ENCODE assay signal across 8 mouse cellular contexts in genomic region chr12:85705002-85705830, GRCm38 (mm10). TPM values are rescaled to one million over a fixed set of nuclear protein-coding genes. Genes with fewer than 3 reads are reported as not detected.
A peak's percentile ranks its signal among the peaks of the same experiment; 100 is the strongest.
DNase-seq lines count a peak whose midpoint lies in the region; ATAC-seq and TF ChIP-seq lines count a peak whose summit lies in the region.

No protein-coding gene starts in this region.

- peak; percentile 67 for ATAC-seq in inflammation-experienced regulatory T-cells, adult 6 months
- ATAC-seq in megakaryocyte, adult 5-6 weeks (ENCODE audit: poor library complexity, severe bottlenecking) = peak; percentile 93

- DNase-seq in R1 (ENCODE audit: low read depth, low spot score) = peak; percentile 66
- peak; percentile 84 for DNase-seq in gastrocnemius, postnatal 14 days
- peak; percentile 16 to 46 for DNase-seq in left cerebral cortex, adult 9 months (ENCODE audit: low spot score in 2 of 2)
- peak; percentile 37 to 38 for DNase-seq in right cerebral cortex, adult 2 months (ENCODE audit: low spot score in 2 of 2)
- DNase-seq in urinary bladder, postnatal 14 days (ENCODE audit: low spot score) = peak; percentile 83

- H3K27ac ChIP-seq in cortical plate, adult 2 months (ENCODE audit: insufficient read depth, low read length) = no peak overlapping the region

- TF ChIP-seq POLR2A in cortical plate, adult 2 months (IDR thresholded peaks at IDR 0.05; ENCODE audit: extremely low read depth, insufficient read depth, low read length) = peak; percentile 22; the same call in 1 of the 2 replicates

- intact Hi-C loops in gastrocnemius, postnatal 14 days (cut with DNase I; ENCODE audit: low total_unique reads) = no loop called here

- peak overlapping the region; percentile 18 for H3K4me3 ChIP-seq in cortical plate, adult 2 months (ENCODE audit: insufficient read depth, low read length)

- TF ChIP-seq CTCF in cortical plate, adult 2 months (IDR thresholded peaks at IDR 0.05; ENCODE audit: extremely low read depth, insufficient read depth, low read length) = no peak

- H3K4me1 ChIP-seq in cortical plate, adult 2 months (ENCODE audit: control insufficient read depth, insufficient read depth, low read length) = no peaks in the 10 kb centered on the region

RNA-seq across cellular contexts. Expression of gene Batf, which starts 18.7 kb away (rescaled TPM):
- 0.89 and 0.94 TPM in 2 replicates for polyA plus RNA-seq in cortical plate, adult 2 months (2012; rRNA removed)
- under 1 TPM; 0.29 to 0.40 TPM for total RNA-seq in gastrocnemius, postnatal 14 days (2021)
- polyA plus RNA-seq in inflammation-experienced regulatory T-cells, adult 6 months (2017; shearing (Covaris generic)) = 100 to 1,000 TPM; 172 to 296 (median 268) TPM
- total RNA-seq in megakaryocyte, adult 5-6 weeks (2015) = 10.6 and 11.5 TPM in 2 replicates
- 31.5 and 41.2 TPM in 2 replicates for total RNA-seq in megakaryocyte, adult 5-6 weeks (2017)

RNA-seq across cellular contexts. Expression of gene Flvcr2, which starts 41.1 kb away (rescaled TPM):
- 3.3 and 4.3 TPM in 2 replicates for polyA plus RNA-seq in cortical plate, adult 2 months (2012; rRNA removed)
- total RNA-seq in gastrocnemius, postnatal 14 days (2021) = 1 to 10 TPM; 1.4 to 3.0 TPM
- under 1 TPM; 0.58 to 0.74 (median 0.60) TPM for polyA plus RNA-seq in inflammation-experienced regulatory T-cells, adult 6 months (2017; shearing (Covaris generic))
- not detected in 2 replicates for total RNA-seq in megakaryocyte, adult 5-6 weeks (2015)
- total RNA-seq in megakaryocyte, adult 5-6 weeks (2017) = not detected in 2 replicates

Comparison
In these comparisons a context has a peak if more than half of its experiments do, and no peak if none do; other contexts are left out.
1. DNase-seq: peak in every context shown above with its lines; median percentile 84 in gastrocnemius, postnatal 14 days; 83 in urinary bladder, postnatal 14 days; 66 in R1; 38 in right cerebral cortex, adult 2 months; 31 in left cerebral cortex, adult 9 months.
2. RNA of gene Batf, which starts 18.7 kb away (total RNA-seq): 10.6 to 41.2 TPM in megakaryocyte, adult 5-6 weeks; 0.29 to 0.40 TPM in gastrocnemius, postnatal 14 days; every median in the first group is over 4 times any median in the second.